Mouse (Mus musculus): ENCODE results near the gene Ubtd1.

Gene Ubtd1

DNA sequence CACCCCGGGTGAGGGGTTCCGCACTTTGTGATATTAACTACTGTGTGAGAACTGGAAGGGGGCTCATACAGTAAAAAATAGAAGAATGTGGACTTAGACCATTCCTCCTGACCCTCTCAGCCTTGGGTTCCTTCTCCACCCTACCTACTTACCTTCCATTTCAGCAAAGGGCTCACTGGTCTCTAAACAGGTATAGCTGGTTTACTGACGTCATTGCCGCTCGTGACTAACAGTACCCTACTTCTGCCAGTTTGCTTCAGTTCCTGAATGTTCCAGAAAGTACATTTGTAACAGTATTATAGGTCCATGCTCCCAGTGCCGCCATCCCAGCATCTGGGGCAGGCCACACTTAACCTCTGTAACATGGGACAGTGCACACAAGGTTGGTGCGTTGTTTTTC lies 12.5 kb downstream of the Ubtd1 start:
- no peak for DNase-seq (ENCODE audit: low read depth)

DNA sequence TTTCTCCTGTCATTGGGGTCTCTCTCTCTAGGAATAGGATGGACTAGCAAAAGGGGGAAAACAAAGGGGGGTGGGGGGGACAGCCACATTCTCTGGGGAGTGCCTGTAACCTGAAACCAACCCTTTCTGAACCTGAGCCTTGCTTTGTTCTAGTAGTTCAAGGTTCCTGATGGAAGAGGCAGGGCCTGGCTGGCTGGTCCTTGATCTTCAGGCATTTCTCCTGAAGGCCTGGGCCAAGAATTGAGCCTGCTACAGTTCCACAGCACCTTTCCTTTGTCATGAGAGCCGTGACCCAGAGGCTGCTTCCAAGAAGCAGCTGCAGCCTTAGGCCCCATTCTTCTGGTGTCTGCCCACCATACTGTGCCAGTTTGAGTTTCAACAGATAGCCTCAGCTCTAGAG lies 13.9 kb downstream of the Ubtd1 start:
- DNase-seq (ENCODE audit: low read depth), result no peak

DNA sequence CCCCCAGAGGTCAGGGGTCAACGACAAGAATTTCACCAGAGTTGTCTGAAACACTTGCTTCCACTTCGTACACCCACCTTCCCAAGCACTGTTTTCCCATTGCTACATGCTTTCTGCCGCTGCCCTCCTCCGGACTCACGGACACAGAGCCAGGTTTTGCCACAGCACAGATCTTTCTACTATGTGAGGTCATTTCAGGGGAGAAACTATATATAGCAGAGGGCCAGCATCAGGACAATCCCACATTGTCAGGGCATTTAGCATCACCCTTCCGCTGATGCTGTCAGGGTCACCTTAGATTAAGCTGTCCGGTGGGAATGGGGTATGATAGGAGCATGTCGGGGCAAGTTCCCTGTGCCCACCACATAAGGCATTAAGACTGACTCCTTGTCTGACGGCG lies 15.5 kb downstream of the Ubtd1 start:
- DNase-seq (ENCODE audit: low read depth), result no peak

- peak; percentile 67 for DNase-seq (ENCODE audit: low read depth)
These were observed 17.4 kb downstream of the Ubtd1 start for GRCm38 (mm10) chr19:41998770-41999548.

DNA sequence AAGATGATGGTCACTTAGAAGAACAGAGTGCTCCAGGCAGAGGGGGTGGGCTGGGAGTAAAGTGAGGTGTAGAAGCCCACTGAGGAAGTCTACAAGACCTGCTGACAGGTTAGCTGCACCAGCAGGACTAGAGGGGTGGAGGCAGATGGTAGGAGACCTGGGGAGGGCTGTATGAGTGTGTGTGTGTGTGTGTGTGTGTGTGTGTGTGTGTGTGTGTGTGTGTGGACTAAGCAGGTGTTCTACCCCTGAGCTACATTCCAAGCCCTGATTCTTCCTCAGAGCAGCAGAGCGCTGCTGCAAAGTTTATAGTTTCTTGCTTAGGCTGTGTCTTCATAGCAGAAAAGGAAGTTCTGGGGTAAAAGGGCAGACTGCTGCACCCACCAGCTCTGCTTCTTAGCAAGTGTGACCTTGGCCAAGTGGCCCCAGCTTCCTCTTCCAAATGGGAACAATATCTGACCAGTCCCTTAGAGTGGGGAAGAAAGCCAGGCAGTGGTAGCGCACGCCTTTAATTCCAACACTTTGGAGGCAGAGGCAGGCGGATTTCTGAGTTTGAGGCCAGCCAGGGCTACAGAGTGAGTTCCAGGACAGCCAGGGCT lies 18.2 kb downstream of the Ubtd1 start:
- DNase-seq (ENCODE audit: low read depth), result no peak

DNA sequence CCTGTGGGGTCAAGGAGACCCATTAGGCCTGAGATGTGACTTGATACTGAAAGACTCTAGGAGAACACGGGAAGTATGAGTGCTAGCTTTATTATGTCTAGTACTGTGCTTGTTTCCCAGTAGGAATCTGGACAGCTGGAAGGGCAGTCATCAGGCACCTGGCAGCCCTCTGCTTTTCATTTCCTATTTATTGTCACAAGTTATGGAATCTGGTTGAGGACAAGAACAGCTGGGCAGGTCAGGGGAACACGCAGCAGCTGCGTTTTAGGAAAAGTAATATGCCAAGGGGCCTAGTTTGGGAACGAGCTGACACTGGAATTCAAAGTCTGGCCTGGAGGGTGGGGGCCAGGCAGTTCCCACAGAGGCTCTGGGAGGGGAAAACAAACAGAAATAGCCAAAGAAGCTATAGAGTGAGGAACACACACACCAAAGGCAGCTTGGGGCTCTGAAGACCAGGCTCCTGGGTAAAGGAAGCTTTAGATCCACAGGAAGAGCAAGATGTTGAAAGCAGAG lies 18.9 kb downstream of the Ubtd1 start:
- no peak for DNase-seq (ENCODE audit: low read depth)

GRCm38 (mm10) chr19:42001253-42001980 lies 19.9 kb downstream of the Ubtd1 start:
- DNase-seq (ENCODE audit: low read depth), result no peak

DNA sequence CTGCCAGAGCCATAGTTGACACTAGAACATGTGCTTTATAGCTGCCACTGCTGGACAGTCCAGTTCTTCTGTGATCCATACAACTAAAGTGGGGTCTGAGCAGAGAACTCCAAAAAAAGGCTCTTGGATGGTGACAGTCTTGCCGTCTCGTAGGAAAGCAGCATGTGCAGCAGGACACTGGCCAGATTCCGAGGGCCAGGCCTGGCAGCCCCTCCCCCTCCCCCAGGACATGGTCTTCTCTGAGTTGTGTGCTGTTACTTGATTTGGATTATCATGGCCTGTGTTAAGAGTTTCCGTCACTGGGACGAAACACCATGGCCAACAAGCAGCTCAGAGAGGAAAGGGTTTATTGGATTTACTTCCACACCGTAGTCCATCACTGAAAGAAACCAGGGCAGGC lies 22.7 kb downstream of the Ubtd1 start:
- no peak for DNase-seq (ENCODE audit: low read depth)

DNA sequence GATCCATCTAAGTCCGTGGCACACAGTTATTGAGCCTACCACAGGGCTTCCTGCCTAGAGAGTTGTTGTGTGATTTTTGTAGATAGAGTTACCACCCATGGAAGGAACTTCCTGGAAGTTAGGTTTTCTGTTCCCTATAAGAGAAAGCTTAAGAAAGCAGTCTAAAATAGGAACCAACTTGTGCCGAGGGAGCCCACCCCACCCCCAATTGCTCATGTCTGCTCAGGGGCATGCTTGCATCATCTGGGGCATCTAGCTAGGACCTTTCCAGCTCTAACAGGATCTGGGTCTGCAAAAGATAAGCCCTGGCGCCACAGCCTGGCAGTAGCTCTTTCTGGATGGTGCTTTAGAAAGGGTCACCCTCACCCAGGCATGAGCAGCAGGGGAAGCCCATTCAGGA lies 24.1 kb downstream of the Ubtd1 start:
- DNase-seq (ENCODE audit: low read depth), result no peak

DNA sequence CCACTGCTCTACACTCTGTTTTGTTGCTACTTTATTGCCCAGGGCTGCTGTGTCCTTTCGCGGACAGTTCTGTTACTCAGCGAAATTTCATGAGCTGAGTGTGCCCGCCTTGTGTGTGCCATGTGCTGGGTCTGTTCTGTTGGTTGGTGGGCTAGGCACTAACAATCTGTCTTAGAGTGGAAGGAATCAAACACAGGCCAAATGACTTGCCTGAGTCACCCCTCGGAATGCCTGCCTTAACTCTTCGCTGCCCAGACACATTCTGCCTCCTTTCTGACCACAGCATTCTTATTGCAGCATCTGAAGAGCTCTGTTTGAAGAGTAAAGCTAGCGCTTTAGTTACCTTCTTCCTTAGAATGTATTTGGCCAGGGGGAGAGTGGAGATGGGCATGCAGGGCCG lies 25.0 kb downstream of the Ubtd1 start:
- DNase-seq (ENCODE audit: low read depth), result peak; percentile 68

DNA sequence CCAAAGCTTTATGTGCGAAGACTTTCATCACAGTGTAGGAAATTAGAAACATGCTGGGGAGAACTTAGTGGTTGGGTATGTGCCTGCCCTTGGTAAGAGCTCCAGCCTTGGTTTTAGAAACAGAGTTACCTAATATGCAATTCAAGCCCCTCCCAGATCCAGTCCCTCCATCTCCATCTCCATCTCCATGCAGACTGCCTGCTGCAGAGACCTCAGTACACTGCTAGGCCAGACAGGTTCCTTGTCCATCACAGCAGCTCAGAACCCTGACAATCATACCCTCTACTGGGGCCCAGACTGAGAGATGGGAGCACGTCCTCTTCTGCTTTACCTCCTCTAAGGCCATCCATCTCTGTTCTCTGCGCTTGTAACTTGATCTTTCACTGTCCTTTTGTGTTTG lies 27.0 kb downstream of the Ubtd1 start:
- peak; percentile 71 for DNase-seq (ENCODE audit: low read depth)

DNA sequence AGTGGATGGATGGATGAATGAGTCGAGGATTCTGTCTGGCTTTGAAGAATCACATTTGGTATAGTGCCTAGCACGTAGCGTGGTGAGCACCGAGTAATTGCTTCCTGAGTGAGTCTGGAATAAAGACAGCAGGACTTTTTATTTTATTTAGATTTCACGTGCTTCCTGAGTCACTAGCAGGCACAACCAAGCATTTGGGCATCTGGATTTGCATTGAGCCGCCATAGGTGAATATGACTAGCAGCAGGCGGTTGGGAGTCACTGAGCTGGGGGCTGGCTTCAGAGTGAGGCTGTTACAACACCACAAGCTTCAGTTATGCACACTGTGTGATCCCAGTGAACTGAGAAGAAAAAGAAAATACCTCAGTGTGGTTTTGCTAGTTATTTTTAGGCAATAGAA lies 27.5 kb downstream of the Ubtd1 start:
- DNase-seq (ENCODE audit: low read depth), result peak; percentile 76

DNA sequence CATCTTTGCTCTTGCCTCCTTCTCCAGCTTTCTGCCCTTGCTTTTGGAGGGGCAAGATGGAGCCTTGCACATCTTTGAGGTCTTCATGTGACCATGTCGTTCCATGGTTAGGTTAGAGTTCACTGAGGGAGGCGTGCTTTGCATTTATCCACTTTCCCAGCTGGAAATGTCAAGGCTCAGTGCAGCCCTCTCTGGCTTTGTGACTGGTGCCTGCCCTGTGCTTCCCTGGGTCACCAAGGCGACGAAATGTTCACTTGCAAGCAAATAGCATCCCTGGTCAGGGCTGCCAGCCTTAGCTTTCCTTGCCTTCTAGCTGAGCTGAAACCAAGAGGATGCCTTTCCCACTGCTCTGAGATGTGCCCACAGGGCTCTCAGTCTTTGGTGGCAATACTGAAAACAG lies 28.9 kb downstream of the Ubtd1 start:
- DNase-seq (ENCODE audit: low read depth), result no peak

DNA sequence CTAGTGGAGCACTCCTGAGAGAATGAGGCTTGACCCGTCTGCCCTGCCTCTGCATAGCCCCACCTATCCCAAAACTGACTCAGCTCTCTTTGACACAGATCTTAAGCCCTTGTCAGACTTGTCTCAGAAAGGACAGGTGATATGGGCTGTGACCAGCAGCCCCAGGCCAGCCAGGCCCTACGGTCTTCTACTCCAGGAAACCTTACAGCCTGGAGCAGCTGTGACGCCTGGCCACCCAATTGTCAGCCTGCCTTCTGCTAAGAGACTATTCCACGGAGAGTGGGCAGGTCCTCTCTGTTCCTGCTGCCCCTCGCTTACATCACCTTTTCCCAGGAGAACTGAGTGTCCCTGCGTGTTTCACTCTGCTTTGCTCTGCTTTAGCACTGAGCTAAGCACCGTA lies 29.6 kb downstream of the Ubtd1 start:
- DNase-seq (ENCODE audit: low read depth), result no peak

GRCm38 (mm10) chr19:42014231-42014825 lies 32.8 kb downstream of the Ubtd1 start:
- no peak for DNase-seq (ENCODE audit: low read depth)

- DNase-seq (ENCODE audit: low read depth), result peak; percentile 66
These were observed 33.4 kb downstream of the Ubtd1 start for GRCm38 (mm10) chr19:42015001-42015400.

DNA sequence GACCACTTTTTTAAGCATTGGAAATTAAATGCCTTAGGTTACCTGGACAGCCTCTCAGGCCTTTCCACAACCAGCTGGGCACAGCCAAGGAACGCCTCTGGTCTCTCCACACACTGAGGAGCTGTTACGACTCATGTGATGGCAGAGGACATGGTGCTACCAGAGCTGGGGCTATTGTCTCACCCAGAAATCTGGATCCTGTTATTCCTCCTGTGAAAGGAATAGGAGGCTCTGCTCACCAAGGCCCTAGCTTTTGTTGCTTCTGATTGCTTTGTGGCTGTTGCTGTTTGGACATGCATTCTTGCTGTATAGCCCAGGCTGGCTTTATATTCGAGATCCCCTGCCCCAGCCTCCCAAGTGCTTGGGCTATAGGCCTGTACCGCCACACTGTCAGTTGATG lies 34.7 kb downstream of the Ubtd1 start:
- DNase-seq (ENCODE audit: low read depth), result peak; percentile 55

- DNase-seq (ENCODE audit: low read depth), result peak; percentile 87
These were observed 35.3 kb downstream of the Ubtd1 start for GRCm38 (mm10) chr19:42016840-42017239.

GRCm38 (mm10) chr19:42017399-42018247 lies 36.1 kb downstream of the Ubtd1 start:
- peak; percentile 97 for DNase-seq (ENCODE audit: low read depth)

DNA sequence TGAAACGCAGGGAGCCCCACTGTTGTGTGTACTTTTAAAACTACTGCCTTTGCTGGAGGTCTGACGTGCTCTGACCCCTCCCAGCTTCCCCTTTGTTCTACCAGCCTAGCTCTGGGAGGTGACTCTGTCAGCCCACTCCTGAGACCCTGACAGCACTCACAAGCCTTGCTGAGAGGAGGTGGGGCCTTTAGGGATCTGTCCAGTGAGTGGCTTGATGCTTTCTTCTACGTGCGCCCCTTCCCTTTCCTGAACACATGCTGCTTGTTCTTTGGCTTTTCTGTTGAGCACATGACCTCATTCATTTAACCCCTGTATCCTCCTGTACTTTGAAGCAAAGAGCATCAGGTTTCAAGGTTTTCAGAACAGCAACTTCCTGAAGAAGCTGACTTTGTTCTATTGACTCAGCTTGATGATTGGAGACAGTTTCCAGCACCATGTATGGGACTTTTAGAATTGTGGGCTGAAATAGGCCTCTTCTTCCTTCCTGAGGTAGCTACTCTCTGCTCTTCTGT lies 37.5 kb downstream of the Ubtd1 start:
- no peak for DNase-seq (ENCODE audit: low read depth)

All from NIH3T3 (cell line).